Mouse (Mus musculus): ENCODE measurements around the gene Bcas3. TPM values are rescaled to one million over a fixed set of nuclear protein-coding genes. Genes with fewer than 3 reads are reported as not detected.
A peak's percentile ranks its signal among the peaks of the same experiment; 100 is the strongest.

Gene Bcas3
- total and polyA plus RNA-seq, 2 experiments from 2014 or later, result 29.3 to 31.6 TPM

GRCm38 (mm10) chr11:85627405-85627804 is 274.4 kb downstream of the Bcas3 start:
- DNase-seq, result no peak
- WGBS, result 66% methylated on average over 3 of the region's 3 CpGs
- no peaks in the 10 kb centered on the region for H3K27me3 ChIP-seq (ENCODE audit: insufficient read depth, low read length)
- H3K27ac ChIP-seq (ENCODE audit: low read depth, low read length), result no peak overlapping the region
- H3K4me1 ChIP-seq (ENCODE audit: insufficient read depth), result 0 out of 2 replicates have a peak, but pooled peaks cover 1% of the 10 kb centered on the region
- H3K4me2 ChIP-seq (ENCODE audit: low read depth), result no peak overlapping the region
- no peaks in the 10 kb centered on the region for H3K36me3 ChIP-seq (ENCODE audit: insufficient read depth)
- no peak for ATAC-seq
- TF ChIP-seq CTCF (IDR thresholded peaks at IDR 0.05; ENCODE audit: low read depth), result no peak
- no peaks in the 10 kb centered on the region for H3K9me3 ChIP-seq (ENCODE audit: low read length)
- no peak overlapping the region for H3K9ac ChIP-seq
- H3K4me3 ChIP-seq (ENCODE audit: low read depth, low read length), result no peak overlapping the region

- H3K9me3 ChIP-seq (ENCODE audit: low read length), result no peaks in the 10 kb centered on the region
- H3K27ac ChIP-seq (ENCODE audit: low read depth, low read length), result no peak overlapping the region
- H3K9ac ChIP-seq, result no peak overlapping the region
- 54% methylated on average over 13 of the region's 13 CpGs for WGBS
- ATAC-seq (no peak), DNase-seq (no peak)
- H3K4me3 ChIP-seq (ENCODE audit: low read depth, low read length), result no peak overlapping the region
- H3K4me1 ChIP-seq (ENCODE audit: insufficient read depth), result no peaks in the 10 kb centered on the region
- no peaks in the 10 kb centered on the region for H3K27me3 ChIP-seq (ENCODE audit: insufficient read depth, low read length)
- no peaks in the 10 kb centered on the region for H3K36me3 ChIP-seq (ENCODE audit: insufficient read depth)
- no peak overlapping the region for H3K4me2 ChIP-seq (ENCODE audit: low read depth)
- no peak for TF ChIP-seq CTCF (IDR thresholded peaks at IDR 0.05; ENCODE audit: low read depth)
Measured at GRCm38 (mm10) chr11:85628303-85629063, 275.5 kb downstream of the Bcas3 start.

- Histone ChIP-seq H3K4me3 (ENCODE audit: low read depth, low read length) (no peak overlapping the region), H3K36me3 (ENCODE audit: insufficient read depth) (no peaks in the 10 kb centered on the region), H3K27me3 (ENCODE audit: insufficient read depth, low read length) (no peaks in the 10 kb centered on the region), H3K4me1 (ENCODE audit: insufficient read depth) (no peaks in the 10 kb centered on the region), H3K4me2 (ENCODE audit: low read depth) (no peak overlapping the region), H3K9me3 (ENCODE audit: low read length) (no peaks in the 10 kb centered on the region), H3K9ac (no peak overlapping the region), H3K27ac (ENCODE audit: low read depth, low read length) (no peak overlapping the region)
- DNase-seq (no peak), ATAC-seq (no peak)
- WGBS, result 66% methylated on average over 2 of the region's 2 CpGs
- TF ChIP-seq CTCF (IDR thresholded peaks at IDR 0.05; ENCODE audit: low read depth), result no peak
Measured at GRCm38 (mm10) chr11:85632568-85632981, 279.6 kb downstream of the Bcas3 start.

- Histone ChIP-seq H3K36me3 (ENCODE audit: insufficient read depth) (no peaks in the 10 kb centered on the region), H3K9ac (peak overlapping the region; percentile 35; the same call in 1 of the 2 replicates), H3K4me1 (ENCODE audit: insufficient read depth) (peaks cover 11% of the 10 kb centered on the region; the same call in 1 of the 2 replicates), H3K4me2 (ENCODE audit: low read depth) (no peak overlapping the region), H3K4me3 (ENCODE audit: low read depth, low read length) (no peak overlapping the region), H3K9me3 (ENCODE audit: low read length) (no peaks in the 10 kb centered on the region), H3K27ac (ENCODE audit: low read depth, low read length) (no peak overlapping the region), H3K27me3 (ENCODE audit: insufficient read depth, low read length) (no peaks in the 10 kb centered on the region)
- ATAC-seq (no peak), DNase-seq (peak; percentile 35)
- TF ChIP-seq CTCF (IDR thresholded peaks at IDR 0.05; ENCODE audit: low read depth), result no peak
- 55% methylated on average over 12 of the region's 12 CpGs for WGBS
Measured at GRCm38 (mm10) chr11:85638696-85639495, 285.9 kb downstream of the Bcas3 start.

- Histone ChIP-seq H3K27me3 (ENCODE audit: insufficient read depth, low read length) (no peaks in the 10 kb centered on the region), H3K9me3 (ENCODE audit: low read length) (no peaks in the 10 kb centered on the region), H3K9ac (peak overlapping the region; percentile 33; the same call in 1 of the 2 replicates), H3K4me3 (ENCODE audit: low read depth, low read length) (no peak overlapping the region), H3K36me3 (ENCODE audit: insufficient read depth) (no peaks in the 10 kb centered on the region), H3K4me1 (ENCODE audit: insufficient read depth) (peaks cover 11% of the 10 kb centered on the region), H3K4me2 (ENCODE audit: low read depth) (peak overlapping the region; percentile 39), H3K27ac (ENCODE audit: low read depth, low read length) (no peak overlapping the region)
- DNase-seq (peak; percentile 36), ATAC-seq (peak; percentile 51; the same call in 1 of the 2 replicates)
- 12% methylated on average over 5 of the region's 5 CpGs for WGBS
- TF ChIP-seq CTCF (IDR thresholded peaks at IDR 0.05; ENCODE audit: low read depth), result no peak
Measured at GRCm38 (mm10) chr11:85640659-85641058, 287.7 kb downstream of the Bcas3 start.

GRCm38 (mm10) chr11:85641486-85641885 is 288.5 kb downstream of the Bcas3 start:
- Histone ChIP-seq H3K27ac (ENCODE audit: low read depth, low read length) (no peak overlapping the region), H3K4me3 (ENCODE audit: low read depth, low read length) (no peak overlapping the region), H3K36me3 (ENCODE audit: insufficient read depth) (no peaks in the 10 kb centered on the region), H3K27me3 (ENCODE audit: insufficient read depth, low read length) (no peaks in the 10 kb centered on the region), H3K4me1 (ENCODE audit: insufficient read depth) (peaks cover 11% of the 10 kb centered on the region), H3K9ac (no peak overlapping the region), H3K9me3 (ENCODE audit: low read length) (no peaks in the 10 kb centered on the region), H3K4me2 (ENCODE audit: low read depth) (no peak overlapping the region)
- no peak for TF ChIP-seq CTCF (IDR thresholded peaks at IDR 0.05; ENCODE audit: low read depth)
- DNase-seq (no peak), ATAC-seq (no peak)
- 66% methylated on average over 4 of the region's 4 CpGs for WGBS

GRCm38 (mm10) chr11:85642591-85642990 is 289.6 kb downstream of the Bcas3 start:
- no peak overlapping the region for H3K9ac ChIP-seq
- no peaks in the 10 kb centered on the region for H3K27me3 ChIP-seq (ENCODE audit: insufficient read depth, low read length)
- H3K36me3 ChIP-seq (ENCODE audit: insufficient read depth), result no peaks in the 10 kb centered on the region
- DNase-seq (no peak), ATAC-seq (no peak)
- peaks cover 11% of the 10 kb centered on the region for H3K4me1 ChIP-seq (ENCODE audit: insufficient read depth)
- no peak overlapping the region for H3K4me3 ChIP-seq (ENCODE audit: low read depth, low read length)
- H3K27ac ChIP-seq (ENCODE audit: low read depth, low read length), result no peak overlapping the region
- TF ChIP-seq CTCF (IDR thresholded peaks at IDR 0.05; ENCODE audit: low read depth), result no peak
- H3K4me2 ChIP-seq (ENCODE audit: low read depth), result no peak overlapping the region
- H3K9me3 ChIP-seq (ENCODE audit: low read length), result no peaks in the 10 kb centered on the region
- 73% methylated on average over 6 of the region's 6 CpGs for WGBS
